Mouse (Mus musculus) thymus, postnatal 10 days (tissue): Measurements from ENCODE around the gene Olfr566.

ENCODE experiments used
- DNase-seq, 2 experiments: peaks; one replicate each; pipeline ENCODE4 v3.0.0; 2021; ENCODE audit warnings: low spot score in 2 of 2

Olfr566 gene

DNA sequence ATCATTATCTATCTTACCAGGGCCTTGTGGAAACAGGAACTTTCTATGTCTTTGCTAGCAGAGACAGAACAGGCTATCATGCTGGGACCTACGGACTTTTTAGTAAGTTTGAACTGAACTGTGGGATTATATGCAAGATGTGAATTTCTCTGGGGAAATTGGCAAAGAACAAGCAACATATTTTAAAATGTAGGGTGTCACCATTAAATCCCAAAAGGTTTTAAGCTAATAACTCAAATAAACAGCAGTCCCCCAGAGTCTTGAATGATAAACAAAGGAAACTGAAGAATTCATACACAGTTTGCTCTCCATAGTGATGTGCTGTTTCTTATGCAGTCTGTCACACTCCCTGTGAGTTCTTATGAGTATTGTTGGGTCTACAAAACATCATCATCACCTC is at the start of gene Olfr566:
TSS of gene Olfr566 (minus strand) at position 101 of the 400 bp plus-strand sequence.
- DNase-seq: no peak

DNA sequence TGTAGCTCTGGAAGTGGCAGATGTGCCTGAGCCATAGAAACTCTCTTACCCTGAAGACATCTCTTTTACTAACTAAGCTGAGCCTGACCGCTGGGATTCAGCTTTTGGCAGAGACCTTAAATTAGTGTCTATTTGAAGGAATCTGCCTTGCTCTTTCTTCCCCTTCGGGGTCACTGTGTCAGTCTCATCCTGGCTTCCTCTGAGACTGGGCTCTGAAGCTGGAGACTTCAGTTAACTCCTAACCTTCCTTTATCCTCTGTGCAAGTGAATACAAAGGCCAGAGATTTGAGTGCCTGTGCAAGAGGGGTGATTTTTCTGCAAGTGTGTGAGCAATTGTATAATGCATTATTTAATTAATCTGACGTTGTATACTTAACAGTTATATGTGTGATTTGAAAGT is 32.2 kb upstream of the Olfr566 start, which contains the start of gene Olfr569:
TSS of gene Olfr569 (minus strand) at position 101 of the 400 bp plus-strand sequence.
- no peak for DNase-seq

DNA sequence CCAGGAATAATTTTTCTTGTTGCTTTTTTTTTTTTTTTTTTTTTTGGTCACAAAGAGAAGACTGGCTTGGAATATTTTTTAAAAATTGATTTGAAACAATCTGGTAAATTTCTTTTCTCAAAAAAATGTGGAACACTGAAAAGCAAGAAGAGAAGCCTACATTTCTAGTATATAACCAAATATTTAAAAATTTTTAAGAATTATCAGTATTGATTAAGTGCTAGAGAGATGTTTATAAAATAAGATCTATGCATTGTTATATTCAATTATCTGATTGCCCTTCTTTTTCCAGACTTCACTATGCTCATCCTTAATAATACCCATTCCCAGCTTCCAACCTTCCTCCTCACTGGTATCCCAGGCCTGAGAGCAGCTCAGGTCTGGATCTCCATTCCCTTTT is 18.3 kb upstream of the Olfr566 start, which contains the start of gene Olfr568:
TSS of gene Olfr568 (plus strand) at position 301 of the 400 bp plus-strand sequence.
- DNase-seq: no peak

DNA sequence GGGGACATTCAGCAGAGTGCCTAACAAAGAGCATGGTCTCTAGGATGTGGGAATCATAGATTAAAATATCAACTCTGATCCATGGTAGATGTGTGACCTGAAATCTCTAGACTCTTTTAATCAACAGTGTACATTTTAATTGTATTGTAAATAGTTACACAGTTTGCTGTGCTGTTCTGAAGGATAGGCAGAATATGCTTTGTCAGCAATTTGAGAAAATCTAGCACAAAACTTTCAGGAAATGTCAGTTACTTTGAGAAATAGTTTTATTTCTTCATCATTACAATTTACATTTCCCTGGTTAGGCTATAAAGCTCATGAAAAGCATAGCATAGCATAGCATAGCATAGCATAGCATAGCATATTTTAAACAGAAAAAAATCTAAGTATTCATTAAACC is 2.8 kb downstream of the Olfr566 start:
- DNase-seq: no peak
